Mouse (Mus musculus) ES-E14 (cell line): ENCODE measurements at regions not wholly inside any gene's neighbourhood (a gene's known extent, or its start where the extent isn't known, plus 50 kb on each side); places are given as distances from the start of the nearest gene placed in this dataset.

ENCODE experiments used
- HCFC1 ChIP-seq: IDR thresholded peaks from 2 replicates; pipeline ENCODE4 v1.6.1; 2012; ENCODE audit warnings: low read length, inconsistent platforms, borderline replicate concordance; ENCODE audit not compliant: insufficient read depth
- MAFK ChIP-seq: IDR thresholded peaks from 2 replicates; pipeline ENCODE4 v1.6.1; 2014; ENCODE audit warnings: mild to moderate bottlenecking, low read depth, low read length, inconsistent platforms; ENCODE audit not compliant: insufficient read depth
- ZC3H11A ChIP-seq: IDR thresholded peaks from 2 replicates; pipeline ENCODE4 v1.6.1; 2012; ENCODE audit warnings: low read depth, mild to moderate bottlenecking, inconsistent platforms, low read length, borderline replicate concordance

GRCm38 (mm10) chr9:120657786-120658185 lies 86.5 kb downstream of the Rpl14 start:
- no peak for TF ChIP-seq MAFK
- no peak for TF ChIP-seq ZC3H11A
- TF ChIP-seq HCFC1: no peak
